Mouse (Mus musculus) left cerebral cortex, adult 18-20 months (tissue): Measurements from ENCODE around the gene Olfr1160. TPM values are rescaled to one million over a fixed set of nuclear protein-coding genes. Genes with fewer than 3 reads are reported as not detected.
"Not testable (repeated sequence)": the region's sequence is repeated elsewhere in the genome, so short reads cannot be mapped to it uniquely, and the experiment has no call there.

Source experiments
- DNase-seq, 2 experiments: peaks; one replicate each; pipeline ENCODE4 v3.0.0; 2021 to 2022; ENCODE audit warnings: low spot score in 2 of 2, mixed read lengths in 1 of 2
- long read RNA-seq, 2 experiments: library from polyadenylated mRNA; stranded (forward); transcript quantifications; one replicate each; pipeline ENCODE4 v2.0.0; 2021
- total RNA-seq, 2 experiments: library from RNA; stranded (reverse); gene quantifications; 2 replicates each; pipeline ENCODE4 v1.2.3; 2021

Gene Olfr1160
- total RNA-seq = not detected
- long read RNA-seq, experiment 1 = 0 reads
- long read RNA-seq, experiment 2 = 0 reads

DNA sequence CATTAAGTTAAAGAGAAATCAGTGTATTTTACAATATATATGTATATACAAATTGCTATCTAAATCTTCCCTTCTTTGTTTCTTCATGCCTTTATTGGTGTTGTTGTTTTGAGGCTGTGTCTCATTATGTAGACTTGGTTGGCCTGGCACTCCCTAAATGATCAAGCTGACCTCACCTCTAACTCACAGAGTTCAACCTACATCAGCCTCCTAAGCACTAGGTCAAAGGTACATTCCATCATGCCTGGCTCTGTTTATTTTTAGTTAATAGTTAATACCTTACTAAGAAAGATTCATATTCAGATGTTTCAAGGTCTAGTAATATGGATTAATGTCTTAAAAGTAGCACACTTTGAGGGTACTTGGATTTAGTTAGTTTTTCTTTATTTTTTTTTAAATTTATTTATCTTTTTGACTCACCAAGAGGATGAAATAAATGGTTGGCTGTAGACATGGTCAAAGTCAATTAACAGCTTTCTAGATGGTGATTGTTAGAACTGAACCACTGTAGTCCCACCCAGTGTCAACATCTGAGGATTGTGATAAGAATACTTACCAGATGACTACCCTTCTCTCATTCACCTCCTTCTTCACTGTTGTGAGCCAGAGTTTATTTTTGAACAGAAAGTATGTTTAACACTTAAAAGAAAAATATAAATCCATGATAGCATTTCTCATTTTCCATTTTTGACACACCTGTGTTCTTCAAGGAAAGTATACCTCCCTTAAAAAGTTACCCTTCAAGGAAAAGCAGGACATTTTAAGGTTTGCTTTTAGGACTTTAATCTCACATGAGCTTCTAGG lies at the start of gene Olfr1160:
Olfr1160 (minus strand) TSS at position 754 of the 804 bp plus-strand sequence.
- no peak for DNase-seq

DNA sequence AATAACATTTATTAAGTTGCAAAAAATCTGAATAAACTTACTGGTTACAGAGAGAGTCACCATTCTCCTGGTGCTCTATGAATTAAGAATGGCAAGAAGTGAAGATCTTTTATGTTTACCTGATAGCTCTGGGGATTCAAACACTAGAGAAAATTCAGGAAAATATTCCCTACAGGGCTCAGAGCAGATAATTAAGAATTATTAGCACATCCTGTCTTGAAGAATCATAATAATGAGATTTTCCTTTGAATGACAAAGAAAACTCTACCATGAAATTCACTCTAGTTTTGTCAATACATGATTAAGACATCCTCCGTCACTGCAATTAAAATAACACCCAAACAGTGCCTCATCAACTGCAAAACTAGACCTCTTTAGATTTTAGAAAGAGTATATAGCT lies 43.0 kb upstream of the Olfr1160 start, which contains the start of gene Olfr1162:
Olfr1162 (minus strand) TSS at position 101 of the 400 bp plus-strand sequence.
- no peak for DNase-seq

DNA sequence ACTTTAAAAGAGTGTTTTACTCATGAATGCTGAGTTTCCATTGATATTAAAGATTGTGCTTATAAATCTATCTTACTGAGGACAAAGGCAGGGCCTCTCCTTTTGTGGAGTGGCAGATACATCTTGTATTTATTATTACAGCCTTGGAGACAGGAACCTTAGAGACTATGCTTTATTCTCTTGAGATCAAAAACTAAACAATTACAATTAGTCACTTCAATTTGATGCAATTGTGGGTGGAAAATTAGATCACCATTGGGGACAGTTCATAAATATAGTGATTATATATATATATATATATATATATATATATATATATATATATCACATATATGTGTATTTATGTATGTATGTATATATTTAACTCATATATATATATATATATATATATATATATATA lies 29.5 kb upstream of the Olfr1160 start, which contains the start of gene Olfr73:
Olfr73 (minus strand) TSS at position 101 of the 400 bp plus-strand sequence.
- no peak for DNase-seq

DNA sequence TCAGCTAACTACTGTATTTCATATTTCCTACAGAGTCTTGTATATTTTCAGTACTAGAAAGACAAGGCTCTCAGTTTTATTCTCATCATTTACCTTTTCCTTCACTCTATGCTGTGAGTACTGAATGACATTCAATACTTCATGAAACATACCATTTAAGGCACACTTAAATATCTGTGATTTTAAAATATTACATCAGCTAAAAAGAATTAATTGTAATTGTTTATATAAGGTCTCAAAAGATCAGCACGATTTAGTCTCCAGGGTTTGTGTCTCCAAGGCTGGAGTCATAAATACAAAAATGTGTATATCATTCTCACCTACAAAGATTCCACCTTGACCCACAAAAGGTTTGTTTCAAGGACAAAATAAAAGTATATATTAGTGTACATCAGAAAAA lies 14.4 kb upstream of the Olfr1160 start, which contains the start of gene Olfr1161:
Olfr1161 (plus strand) TSS at position 301 of the 400 bp plus-strand sequence.
- DNase-seq = not testable (repeated sequence)

DNA sequence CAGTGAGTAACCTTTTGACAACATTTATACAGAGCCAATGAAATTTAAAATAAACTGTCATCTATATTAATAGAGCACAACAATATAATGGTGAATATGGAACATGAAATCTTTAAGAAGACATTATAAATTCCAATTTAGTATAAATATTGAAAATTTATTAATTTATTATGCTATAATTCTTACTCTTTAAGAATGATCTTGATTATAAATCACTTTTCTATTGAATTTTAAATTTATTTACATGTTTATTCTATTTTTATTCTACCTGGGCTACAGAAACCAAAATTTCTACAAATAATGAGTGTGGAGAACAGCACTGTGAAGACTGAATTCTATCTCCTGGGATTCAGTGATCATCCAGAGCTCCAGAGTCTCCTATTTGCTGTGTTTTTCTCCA lies 18.3 kb downstream of the Olfr1160 start, which contains the start of gene Olfr1158:
Olfr1158 (plus strand) TSS at position 301 of the 400 bp plus-strand sequence.
- DNase-seq = no peak

DNA sequence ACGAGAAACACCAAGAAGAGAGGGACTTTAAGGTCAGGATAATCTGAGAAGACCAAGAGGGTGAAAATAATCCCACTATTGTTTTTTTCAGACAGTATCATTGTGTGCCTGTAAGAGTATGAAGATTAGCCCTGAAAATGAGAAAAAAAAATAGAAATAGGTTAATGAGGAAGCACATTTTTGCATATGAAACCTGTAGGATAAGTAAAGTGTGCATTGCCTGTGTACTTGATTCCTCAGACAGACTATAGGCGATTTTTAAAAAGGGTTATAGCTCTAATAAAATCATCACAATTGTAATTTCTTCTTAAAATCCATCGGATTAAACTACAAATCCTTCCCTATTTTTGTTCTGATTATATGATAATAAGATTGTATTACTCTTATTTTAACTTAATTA lies 33.5 kb downstream of the Olfr1160 start, which contains the start of gene Olfr74:
Olfr74 (minus strand) TSS at position 101 of the 400 bp plus-strand sequence.
- no peak for DNase-seq

DNA sequence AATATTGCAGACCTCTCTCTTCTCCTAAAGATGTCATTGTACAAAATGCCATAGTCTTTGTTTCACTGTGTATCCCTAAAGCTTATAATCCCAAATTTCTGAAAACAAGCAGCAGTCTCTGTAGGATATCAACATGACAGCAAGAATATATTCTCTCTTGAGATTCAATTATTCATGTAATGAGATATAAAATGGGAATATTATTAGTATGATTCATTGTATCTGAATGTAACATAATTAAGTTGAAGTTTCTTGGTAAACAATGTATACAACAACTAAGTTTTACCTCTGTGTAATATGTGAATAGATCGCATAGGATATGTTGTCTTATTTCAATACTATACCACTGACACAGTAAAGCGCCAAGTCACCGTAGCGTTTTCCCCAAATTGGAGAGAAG lies 39.9 kb downstream of the Olfr1160 start, which contains the start of gene Olfr1157:
Olfr1157 (minus strand) TSS at position 101 of the 400 bp plus-strand sequence.
- DNase-seq = no peak

DNA sequence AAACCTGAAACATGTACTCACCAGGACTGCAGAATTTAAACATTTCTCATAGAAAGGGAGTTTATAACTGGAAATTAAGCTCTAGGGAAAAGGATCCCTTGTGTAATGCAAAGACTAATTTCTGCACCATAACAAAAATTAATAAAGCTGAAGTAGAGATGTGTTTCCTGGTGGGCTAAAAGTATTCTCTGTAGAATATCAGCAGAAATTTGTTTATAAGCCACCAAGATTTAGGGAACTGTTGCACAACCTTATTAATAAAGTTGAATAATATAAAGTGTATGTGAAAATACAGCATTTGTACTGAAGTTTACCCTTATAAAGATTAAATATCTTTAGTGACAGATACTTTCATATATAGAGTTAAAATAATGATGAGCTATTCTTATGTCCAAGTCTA lies 55.1 kb downstream of the Olfr1160 start, which contains the start of gene Olfr1156:
Olfr1156 (minus strand) TSS at position 101 of the 400 bp plus-strand sequence.
- DNase-seq = no peak

Other genes with a start within 250 kb of the Olfr1160 start
- gene Olfr152, start 228.8 kb downstream of the Olfr1160 start, total RNA-seq = not detected
- gene Olfr1143, start 207.7 kb downstream of the Olfr1160 start, total RNA-seq = not detected
- not detected for gene Olfr1145, start 198.4 kb downstream of the Olfr1160 start, total RNA-seq
- gene Olfr1148, start 177.7 kb downstream of the Olfr1160 start, total RNA-seq = not detected
- not detected for gene Olfr1150-ps1, start 164.3 kb downstream of the Olfr1160 start, total RNA-seq
- gene Olfr1151, start 152.4 kb downstream of the Olfr1160 start, total RNA-seq = not detected
- not detected for gene Olfr1152, start 141.8 kb downstream of the Olfr1160 start, total RNA-seq
- gene Olfr1153, start 113.3 kb downstream of the Olfr1160 start, total RNA-seq = not detected
- gene Olfr1154, start 103.1 kb downstream of the Olfr1160 start, total RNA-seq = not detected
- not detected for gene Olfr1155, start 63.1 kb downstream of the Olfr1160 start, total RNA-seq
- not detected for gene Olfr1156, start 55.2 kb downstream of the Olfr1160 start, total RNA-seq
- gene Olfr1157, start 40.0 kb downstream of the Olfr1160 start, total RNA-seq = not detected
- not detected for gene Olfr74, start 33.6 kb downstream of the Olfr1160 start, total RNA-seq
- gene Olfr1158, start 18.2 kb downstream of the Olfr1160 start, total RNA-seq = not detected
- gene Olfr1161, start 14.5 kb upstream of the Olfr1160 start, total RNA-seq = not detected
- gene Olfr73, start 29.4 kb upstream of the Olfr1160 start, total RNA-seq = not detected
- not detected for gene Olfr1162, start 42.9 kb upstream of the Olfr1160 start, total RNA-seq
- not detected for gene Olfr1163, start 63.6 kb upstream of the Olfr1160 start, total RNA-seq
- not detected for gene Olfr1164, start 85.7 kb upstream of the Olfr1160 start, total RNA-seq
- not detected for gene Olfr1166, start 120.0 kb upstream of the Olfr1160 start, total RNA-seq
- gene Olfr1167, start 146.9 kb upstream of the Olfr1160 start, total RNA-seq = not detected
- gene Olfr1168, start 173.6 kb upstream of the Olfr1160 start, total RNA-seq = not detected
- not detected for gene Olfr1170, start 220.1 kb upstream of the Olfr1160 start, total RNA-seq